Mouse (Mus musculus): ENCODE data around the gene Btbd3.

DNA sequence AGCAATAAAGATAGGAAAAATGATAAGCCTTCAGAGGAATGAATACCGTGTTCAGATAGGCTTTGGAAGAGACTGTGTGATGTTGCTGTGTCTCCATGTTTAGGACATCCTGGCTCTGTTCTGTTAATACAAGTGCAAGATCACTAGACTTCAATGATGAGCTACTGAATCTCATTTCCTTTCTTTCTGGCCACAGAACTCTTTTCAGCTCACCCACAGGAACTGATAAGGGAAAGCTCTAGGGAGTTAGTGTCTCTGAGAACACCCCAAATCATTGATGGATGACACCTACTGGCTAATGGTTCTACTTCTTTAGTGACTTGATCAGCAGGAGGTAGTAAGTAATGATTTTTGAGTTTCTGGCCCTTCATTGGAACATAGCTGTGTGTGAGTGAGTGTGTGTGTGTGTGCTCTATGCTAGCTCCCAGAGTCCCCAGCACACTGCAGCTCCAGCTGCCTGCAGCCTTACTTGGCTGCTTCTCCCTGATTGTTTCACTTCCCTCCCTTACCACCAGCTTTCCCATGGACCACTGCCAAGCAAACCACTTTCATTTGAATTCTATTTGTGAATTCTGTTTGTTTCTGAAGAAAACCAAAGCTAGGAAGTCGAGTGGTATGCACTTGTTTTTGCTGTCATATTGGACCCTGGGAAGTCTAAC is 10.6 kb upstream of the Btbd3 start:
- no peak for TF ChIP-seq CTCF (IDR thresholded peaks at IDR 0.05; ENCODE audit: insufficient read depth, low read length)
- TF ChIP-seq POLR2A (IDR thresholded peaks at IDR 0.05; ENCODE audit: borderline replicate concordance, extremely low read depth, low read depth, low read length), result no peak
